Mouse (Mus musculus) C2C12 (cell line): ENCODE data around the gene Nrtn.

ENCODE experiments used
- CEBPB ChIP-seq: IDR thresholded peaks from one replicate; pipeline ENCODE4 v1.6.1; 2011; ENCODE audit warnings: low read depth, mild to moderate bottlenecking, control low read depth, moderate library complexity
- CTCF ChIP-seq: IDR thresholded peaks from one replicate; pipeline ENCODE4 v1.5.1; 2011; ENCODE audit not compliant: control insufficient read depth, insufficient read depth, insufficient read length
- MAX ChIP-seq: IDR thresholded peaks from one replicate; pipeline ENCODE4 v1.6.1; 2011; ENCODE audit warnings: mild to moderate bottlenecking, control low read depth
- MYOD1 ChIP-seq: IDR thresholded peaks from one replicate; pipeline ENCODE4 v1.6.1; 2011; ENCODE audit warnings: low read depth; ENCODE audit not compliant: control insufficient read depth, insufficient read length
- MYOG ChIP-seq: IDR thresholded peaks from one replicate; pipeline ENCODE4 v1.6.1; 2011; ENCODE audit not compliant: control insufficient read depth, insufficient read length; ENCODE audit errors: extremely low read depth
- USF1 ChIP-seq: IDR thresholded peaks from one replicate; pipeline ENCODE4 v1.6.1; 2011; ENCODE audit warnings: low read depth, mild to moderate bottlenecking, control low read depth, moderate library complexity

GRCm38 (mm10) chr17:56761991-56762410, 4.7 kb upstream of the Nrtn start:
- TF ChIP-seq CTCF = no peak
- no peak for TF ChIP-seq CEBPB
- no peak for TF ChIP-seq MAX
- TF ChIP-seq USF1 = no peak
- no peak for TF ChIP-seq MYOD1
- TF ChIP-seq MYOG = no peak
